Mouse (Mus musculus) heart, postnatal 0 days (tissue): ENCODE data around the gene Arhgap4.

Source experiments
- CTCF ChIP-seq: IDR thresholded peaks from 2 replicates; pipeline ENCODE4 v1.5.1; 2016; ENCODE audit warnings: antibody characterized with exemption, control low read depth, low read depth
- EP300 ChIP-seq: IDR thresholded peaks from 2 replicates; pipeline ENCODE4 v1.6.1; 2016; ENCODE audit warnings: antibody characterized with exemption, low read depth

DNA sequence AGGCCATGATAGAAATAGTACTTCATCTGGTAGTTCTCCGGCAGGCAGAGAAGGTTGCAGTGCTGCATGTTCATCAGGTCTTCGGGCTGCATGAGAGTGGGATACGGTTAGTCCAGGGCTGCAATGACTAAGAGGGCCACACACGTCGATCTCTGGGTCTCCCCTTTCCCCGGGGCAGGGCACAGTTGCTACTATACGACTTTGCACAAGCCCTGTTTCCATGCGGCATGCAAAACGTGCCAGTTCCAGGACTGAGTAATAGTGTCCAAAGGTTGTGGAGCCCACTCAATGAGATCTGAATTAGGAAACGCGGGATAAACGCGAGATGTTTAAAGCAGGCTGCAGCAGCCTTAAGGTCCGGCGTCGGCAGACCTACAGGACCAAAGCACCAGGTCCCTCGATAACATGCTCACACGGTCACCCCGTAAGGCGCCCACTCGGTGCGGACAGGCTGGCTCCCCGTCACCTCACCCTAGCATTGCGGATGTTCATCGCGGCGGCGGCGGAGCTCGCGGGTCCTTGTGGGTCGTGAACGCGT is 316 bp downstream of the Arhgap4 start:
- TF ChIP-seq EP300: no peak; the same call in 1 of the 2 replicates
- TF ChIP-seq CTCF: no peak
